Mouse (Mus musculus) stomach, embryonic 16.5 days (tissue): ENCODE measurements around the gene Syt11. TPM values are rescaled to one million over a fixed set of nuclear protein-coding genes. Genes with fewer than 3 reads are reported as not detected.
"Not testable (repeated sequence)": the region's sequence is repeated elsewhere in the genome, so short reads cannot be mapped to it uniquely, and the experiment has no call there.

ENCODE experiments used
- ATAC-seq: fragments of 200-750 bp; cut with Nextera tagmentation; 2 replicates; pipeline ENCODE4 v1.8.0; 2017; ENCODE audit warnings: moderate number of reproducible peaks, moderate TSS enrichment; ENCODE audit not compliant: insufficient read depth, low FRiP score
- H3K27ac ChIP-seq: fragments of 300-500 bp; sonication (generic); 2 replicates; pipeline ENCODE4 v1.5.1; 2014; ENCODE audit warnings: low read length
- H3K27me3 ChIP-seq: fragments of 300-500 bp; sonication (generic); 2 replicates; pipeline ENCODE4 v1.6.1; 2014; ENCODE audit warnings: low read length, control low read depth, mixed read lengths; ENCODE audit not compliant: control insufficient read depth, insufficient read depth
- H3K36me3 ChIP-seq: fragments of 300-500 bp; sonication (generic); 2 replicates; pipeline ENCODE4 v1.6.1; 2014; ENCODE audit warnings: low read length; ENCODE audit not compliant: control insufficient read depth, insufficient read depth
- H3K4me1 ChIP-seq: fragments of 300-500 bp; sonication (generic); 2 replicates; pipeline ENCODE4 v1.6.1; 2014; ENCODE audit warnings: low read length, control low read depth, mixed read lengths; ENCODE audit not compliant: control insufficient read depth, insufficient read depth
- H3K4me2 ChIP-seq: fragments of 300-500 bp; sonication (generic); 2 replicates; pipeline ENCODE4 v1.6.1; 2014; ENCODE audit warnings: low read depth, low read length, mixed read lengths
- H3K4me3 ChIP-seq: fragments of 300-500 bp; sonication (generic); replicated peaks from 2 replicates; pipeline ENCODE4 v1.5.1; 2014; ENCODE audit warnings: mild to moderate bottlenecking, low read length
- H3K9ac ChIP-seq: fragments of 300-500 bp; sonication (generic); 2 replicates; pipeline ENCODE4 v1.6.1; 2014; ENCODE audit warnings: low read length
- H3K9me3 ChIP-seq: fragments of 300-500 bp; sonication (generic); replicated peaks from 2 replicates; pipeline ENCODE4 v1.6.1; 2016; ENCODE audit warnings: low read length, control low read depth; ENCODE audit not compliant: control insufficient read depth
- WGBS: fragments of 180-500 bp; shearing (Covaris S2); extraction: QIAGEN DNeasy Blood & Tissue Kit; methylation state at CpG from one replicate; pipeline ENCODE4 v1.1.7; 2014; 5-methylcytosine and 5-hydroxymethylcytosine counted together
- polyA plus RNA-seq: library from polyadenylated mRNA; unstranded; fragments of >200 nt; fragmentation: Nextera tagmentation; extraction: Ambion mirVana; gene quantifications from 2 replicates; pipeline ENCODE4 v1.2.1, GENCODE M21; 2015

The Syt11 gene
- polyA plus RNA-seq, 1 experiment from 2014 or later = 20.3 TPM

DNA sequence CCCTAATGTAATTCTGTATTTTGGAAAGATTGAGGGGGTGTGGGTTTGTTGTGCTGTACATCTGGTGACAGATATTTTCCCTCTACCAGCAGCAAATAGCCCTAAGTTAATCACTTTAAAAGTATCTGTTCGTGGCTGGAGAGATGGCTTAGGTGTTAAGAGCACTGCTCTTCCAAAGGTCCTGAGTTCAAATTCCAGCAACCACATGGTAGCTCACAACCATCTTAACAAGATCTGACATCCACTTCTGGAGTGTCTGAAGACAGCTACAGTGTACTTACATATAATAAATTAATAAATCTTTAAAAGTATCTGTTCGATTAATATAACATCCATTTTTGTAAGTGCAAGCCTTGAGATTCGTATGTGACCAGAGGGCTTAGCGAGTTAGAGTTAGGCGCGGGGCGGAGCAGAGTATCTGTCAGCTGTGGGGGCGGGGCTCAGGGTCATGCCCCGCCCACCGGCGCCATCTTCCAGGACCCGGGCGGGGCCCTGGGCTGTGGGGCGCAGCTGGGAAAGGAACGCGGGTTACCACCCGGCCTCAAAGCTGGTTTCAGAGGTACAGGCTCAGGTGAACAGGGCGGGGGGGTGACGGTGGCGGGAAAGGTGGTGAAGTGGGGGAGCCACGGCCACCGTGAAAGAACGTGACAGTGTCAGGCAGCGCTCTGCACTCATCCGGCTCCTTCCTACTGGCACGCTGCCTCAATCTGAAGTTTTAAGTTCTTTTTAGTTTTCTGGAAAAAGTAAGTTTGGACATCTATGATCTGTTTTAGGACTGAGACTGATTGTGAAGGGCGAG is 58.4 kb downstream of the Syt11 start, which contains the start of gene Rit1:
TSS of gene Rit1 (plus strand) at position 440 of the 799 bp plus-strand sequence.
- no peaks in the 10 kb centered on the region for H3K27me3 ChIP-seq
- peak within 1 kb of the TSS; percentile 82 for H3K4me3 ChIP-seq
- peak; percentile 95 for ATAC-seq
- H3K9me3 ChIP-seq = no peaks in the 10 kb centered on the region
- peaks cover 18% of the 10 kb centered on the region for H3K4me1 ChIP-seq
- peak within 1 kb of the TSS; percentile 84 for H3K9ac ChIP-seq
- WGBS = 2% methylated on average over 27 of the region's 27 CpGs
- H3K4me2 ChIP-seq = peak within 1 kb of the TSS; percentile 71
- H3K36me3 ChIP-seq = peaks cover 12% of the 10 kb centered on the region
- peak within 1 kb of the TSS; percentile 84 for H3K27ac ChIP-seq

DNA sequence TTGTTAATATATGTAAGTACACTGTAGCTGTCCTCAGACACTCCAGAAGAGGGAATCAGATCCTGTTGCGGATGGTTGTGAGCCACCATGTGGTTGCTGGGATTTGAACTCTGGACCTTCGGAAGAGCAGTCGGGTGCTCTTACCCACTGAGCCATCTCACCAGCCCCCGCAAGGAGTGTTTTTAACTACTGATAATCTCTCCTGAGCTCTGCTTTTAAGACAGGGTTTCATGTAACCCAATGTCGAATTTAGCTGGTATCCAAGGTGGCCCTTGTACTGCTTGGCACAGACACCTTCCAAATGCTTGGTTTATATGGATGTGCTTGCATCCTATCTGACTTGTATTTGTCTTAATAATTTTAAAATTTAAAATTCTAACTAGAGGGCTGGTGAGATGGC is 59.2 kb downstream of the Syt11 start:
- not testable (repeated sequence) for H3K4me2 ChIP-seq, H3K27ac ChIP-seq, ATAC-seq, H3K9ac ChIP-seq, H3K27me3 ChIP-seq, H3K9me3 ChIP-seq, H3K4me3 ChIP-seq, H3K36me3 ChIP-seq
- 91% methylated on average over 5 of the region's 5 CpGs for WGBS
- peaks cover 18% of the 10 kb centered on the region for H3K4me1 ChIP-seq

DNA sequence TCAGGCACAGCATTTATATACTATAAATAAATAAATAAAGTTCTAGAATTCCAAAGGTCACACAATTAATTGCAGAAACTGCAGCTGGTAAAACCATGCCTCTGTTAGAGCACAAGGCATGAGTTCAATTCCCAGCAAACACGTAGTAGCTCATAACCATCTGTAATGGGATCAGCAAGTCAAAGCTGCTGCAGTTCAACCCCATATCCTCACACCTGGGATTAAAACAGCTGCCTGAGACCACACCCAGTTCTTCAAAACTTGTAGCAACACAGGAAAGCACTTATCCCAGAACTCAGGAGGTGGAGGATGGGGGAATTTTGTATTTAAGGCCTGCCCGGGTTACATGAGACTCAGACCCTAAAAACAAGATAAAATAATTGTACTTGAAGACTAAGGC is 60.2 kb downstream of the Syt11 start:
- no peak overlapping the region for H3K27ac ChIP-seq
- ATAC-seq = no peak
- no peaks in the 10 kb centered on the region for H3K9me3 ChIP-seq
- H3K27me3 ChIP-seq = no peaks in the 10 kb centered on the region
- no peak overlapping the region for H3K4me3 ChIP-seq
- H3K36me3 ChIP-seq = peaks cover 14% of the 10 kb centered on the region
- H3K4me2 ChIP-seq = no peak overlapping the region
- 65% methylated on average over 2 of the region's 2 CpGs for WGBS
- H3K9ac ChIP-seq = no peak overlapping the region
- peaks cover 18% of the 10 kb centered on the region for H3K4me1 ChIP-seq

DNA sequence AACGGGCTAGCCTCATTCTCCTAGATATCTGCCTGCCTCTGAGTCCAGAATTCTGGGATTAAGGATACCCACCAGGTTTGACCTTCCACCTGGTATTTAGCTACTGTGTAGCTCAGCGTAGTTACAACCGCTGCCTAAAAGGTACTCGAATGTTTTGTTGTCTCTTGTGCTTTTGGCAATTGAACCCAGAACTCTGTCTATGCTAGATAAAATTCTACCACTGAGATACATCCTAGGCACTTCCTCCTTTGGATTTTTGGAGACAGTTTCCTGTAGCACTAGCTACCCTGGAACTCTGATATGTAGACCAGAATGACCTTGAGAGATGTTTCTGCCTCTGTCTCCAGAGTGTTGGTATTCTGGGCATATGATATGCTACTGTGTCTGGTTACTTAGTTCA is 61.3 kb downstream of the Syt11 start:
- H3K9me3 ChIP-seq = no peaks in the 10 kb centered on the region
- WGBS = 93% methylated on average over 4 of the region's 4 CpGs
- no peak overlapping the region for H3K4me2 ChIP-seq
- peaks cover 21% of the 10 kb centered on the region for H3K36me3 ChIP-seq
- no peak overlapping the region for H3K4me3 ChIP-seq
- H3K27ac ChIP-seq = no peak overlapping the region
- H3K4me1 ChIP-seq = peaks cover 9% of the 10 kb centered on the region
- H3K27me3 ChIP-seq = no peaks in the 10 kb centered on the region
- no peak overlapping the region for H3K9ac ChIP-seq
- ATAC-seq = no peak

DNA sequence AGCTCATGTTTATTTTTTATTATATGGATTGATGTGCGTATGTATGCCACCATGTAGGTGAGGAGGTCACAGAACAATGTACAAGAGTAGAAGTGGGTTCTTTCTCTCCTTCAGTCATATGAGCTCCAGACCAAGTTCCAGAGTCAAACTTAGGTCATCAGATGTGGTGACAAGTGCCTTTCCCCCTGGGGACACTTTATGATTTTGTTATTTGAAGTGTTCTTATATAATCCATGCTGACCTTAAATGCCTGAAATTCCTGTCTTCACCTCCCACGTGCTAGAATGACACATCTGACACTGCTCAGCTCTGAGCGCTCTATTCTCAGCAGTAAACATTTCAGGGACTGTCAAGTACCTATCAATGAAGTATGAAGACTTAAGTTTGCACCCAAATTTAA is 73.7 kb downstream of the Syt11 start:
- Histone ChIP-seq H3K9me3 (no peaks in the 10 kb centered on the region), H3K36me3 (peaks cover 34% of the 10 kb centered on the region), H3K9ac (no peak overlapping the region), H3K4me2 (no peak overlapping the region), H3K27me3 (no peaks in the 10 kb centered on the region), H3K4me1 (no peaks in the 10 kb centered on the region), H3K27ac (no peak overlapping the region), H3K4me3 (no peak overlapping the region)
- no peak for ATAC-seq
- 58% methylated on average over 3 of the region's 3 CpGs for WGBS

DNA sequence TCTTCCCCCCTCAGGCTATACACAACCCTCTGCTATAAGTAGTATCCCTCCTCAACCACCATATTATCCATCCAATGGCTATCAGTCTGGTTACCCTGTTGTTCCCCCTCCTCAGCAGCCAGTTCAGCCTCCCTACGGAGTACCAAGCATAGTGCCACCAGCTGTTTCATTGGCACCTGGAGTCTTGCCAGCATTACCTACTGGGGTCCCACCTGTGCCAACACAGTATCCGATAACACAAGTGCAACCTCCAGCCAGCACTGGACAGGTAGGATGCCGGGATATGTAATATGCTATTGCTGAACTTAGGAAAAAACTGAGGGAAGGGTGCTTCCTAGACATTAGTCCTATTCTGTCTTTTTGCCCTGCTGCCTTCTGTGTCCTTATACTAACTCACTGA is 74.7 kb downstream of the Syt11 start:
- H3K9me3 ChIP-seq = no peaks in the 10 kb centered on the region
- H3K36me3 ChIP-seq = peaks cover 36% of the 10 kb centered on the region
- no peak overlapping the region for H3K27ac ChIP-seq
- H3K27me3 ChIP-seq = no peaks in the 10 kb centered on the region
- no peak for ATAC-seq
- no peak overlapping the region for H3K4me2 ChIP-seq
- H3K4me1 ChIP-seq = no peaks in the 10 kb centered on the region
- WGBS = 95% methylated on average over 3 of the region's 3 CpGs
- H3K4me3 ChIP-seq = no peak overlapping the region
- H3K9ac ChIP-seq = no peak overlapping the region

DNA sequence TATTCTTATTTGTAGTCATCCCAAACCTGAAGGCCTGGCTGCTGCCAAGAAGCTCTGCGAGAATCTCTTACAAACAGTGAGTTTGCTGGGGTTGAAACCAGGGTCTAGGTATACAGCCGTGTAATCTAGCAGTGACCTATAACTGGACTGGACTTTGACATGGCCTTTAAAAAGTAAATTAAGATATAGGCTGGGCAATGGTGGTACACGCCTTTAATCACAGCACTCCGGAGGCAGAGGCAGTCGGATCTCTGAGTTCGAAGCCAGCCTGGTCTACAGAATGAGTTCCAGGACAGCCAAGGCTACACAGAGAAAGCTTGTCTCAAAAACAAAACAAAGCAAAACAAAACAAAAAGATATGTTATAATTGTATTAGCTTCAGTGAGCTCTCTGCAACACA is 76.1 kb downstream of the Syt11 start:
- peaks cover 31% of the 10 kb centered on the region for H3K36me3 ChIP-seq
- H3K4me2 ChIP-seq = no peak overlapping the region
- ATAC-seq = no peak

DNA sequence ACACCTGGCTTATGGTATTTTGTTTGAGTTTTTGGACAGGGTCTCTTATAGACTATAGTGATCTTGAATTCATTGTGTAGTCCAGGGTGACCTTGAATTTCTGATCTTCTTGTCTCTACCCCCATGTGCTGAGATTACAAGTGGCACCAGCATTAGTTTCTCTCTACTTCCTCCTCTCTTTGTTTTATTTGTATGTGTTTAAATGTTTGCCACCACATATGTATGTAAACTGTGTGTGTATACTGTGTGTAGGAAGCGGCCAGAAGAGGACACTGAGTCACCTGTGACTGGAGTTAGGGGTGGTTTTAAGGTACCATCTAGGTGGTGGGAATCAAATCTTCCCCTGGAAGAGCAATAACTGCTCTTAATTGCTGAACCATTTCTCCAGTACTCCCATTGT is 76.9 kb downstream of the Syt11 start:
- Histone ChIP-seq H3K9me3 (no peaks in the 10 kb centered on the region), H3K4me1 (no peaks in the 10 kb centered on the region), H3K27ac (no peak overlapping the region), H3K4me3 (no peak overlapping the region), H3K27me3 (no peaks in the 10 kb centered on the region), H3K9ac (no peak overlapping the region), H3K4me2 (no peak overlapping the region), H3K36me3 (peaks cover 34% of the 10 kb centered on the region)
- WGBS = 85% methylated on average over 1 of the region's 1 CpGs
- no peak for ATAC-seq

More for the DNA sequence above, 76.1 kb downstream of the Syt11 start:
- WGBS = 83% methylated on average over 6 of the region's 6 CpGs
- H3K9ac ChIP-seq = no peak overlapping the region
- H3K27ac ChIP-seq = no peak overlapping the region
- no peaks in the 10 kb centered on the region for H3K27me3 ChIP-seq
- H3K4me3 ChIP-seq = no peak overlapping the region
- H3K4me1 ChIP-seq = no peaks in the 10 kb centered on the region
- no peaks in the 10 kb centered on the region for H3K9me3 ChIP-seq

DNA sequence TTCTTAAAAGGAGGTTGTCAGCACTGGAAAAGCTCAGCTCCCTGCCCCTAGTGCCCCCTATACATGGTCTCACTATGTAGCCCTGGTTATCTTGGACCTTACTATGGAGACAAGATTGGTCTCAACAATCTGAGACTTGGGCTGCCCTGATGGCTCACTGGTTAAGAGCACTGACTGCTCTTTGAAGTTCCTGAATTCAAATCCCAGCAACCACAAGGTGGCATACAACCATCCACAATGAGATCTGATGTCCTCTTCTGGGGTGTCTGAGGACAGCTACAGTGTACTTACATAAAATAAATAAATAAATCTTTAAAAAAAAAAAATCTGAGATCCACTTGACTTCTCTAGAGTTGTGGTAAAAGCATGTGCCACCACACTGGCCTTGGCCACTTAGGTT is 79.4 kb downstream of the Syt11 start:
- Histone ChIP-seq H3K4me2 (no peak overlapping the region), H3K9ac (no peak overlapping the region), H3K4me1 (no peaks in the 10 kb centered on the region), H3K27ac (no peak overlapping the region), H3K9me3 (no peaks in the 10 kb centered on the region), H3K27me3 (no peaks in the 10 kb centered on the region), H3K4me3 (no peak overlapping the region), H3K36me3 (peaks cover 38% of the 10 kb centered on the region)
- no peak for ATAC-seq
